Mouse (Mus musculus): ENCODE results near the gene Morc4.

The Morc4 gene

GRCm38 (mm10) chrX:139805918-139806317, 65.6 kb downstream of the Morc4 start:
- in situ Hi-C loops (cut with MboI, MseI) = no loop called here

- in situ Hi-C loops (cut with MboI, MseI) = no loop called here
Measured at GRCm38 (mm10) chrX:139803028-139803427, 68.4 kb downstream of the Morc4 start.

DNA sequence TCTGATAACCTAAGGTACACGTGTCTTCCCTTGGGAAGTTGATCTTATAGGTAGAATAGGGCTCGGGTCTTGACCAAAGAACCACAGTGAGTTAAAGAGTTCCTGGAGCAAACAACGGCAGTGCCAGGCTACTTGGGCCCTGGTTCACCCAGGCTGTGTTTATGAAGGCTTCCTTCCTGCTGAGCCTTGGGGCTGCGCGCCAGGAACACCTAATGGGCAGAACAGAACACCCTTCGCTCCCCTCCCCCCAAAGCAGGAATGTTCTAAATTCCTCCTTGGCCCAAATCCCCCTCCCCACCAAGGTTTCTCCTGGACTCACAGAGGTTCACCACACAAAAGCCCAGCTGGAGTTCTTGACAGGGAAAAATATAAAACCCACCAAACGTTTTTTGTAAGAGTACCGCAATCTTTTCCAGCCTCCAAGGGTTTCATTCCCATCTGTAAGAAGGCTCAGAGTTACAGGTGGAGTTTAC, 71.0 kb downstream of the Morc4 start, which contains the start of gene Cldn2:
TSS of gene Cldn2 (plus strand) at position 423 of the 473 bp plus-strand sequence.
- in situ Hi-C loops (cut with MboI, MseI) = no loop called here

DNA sequence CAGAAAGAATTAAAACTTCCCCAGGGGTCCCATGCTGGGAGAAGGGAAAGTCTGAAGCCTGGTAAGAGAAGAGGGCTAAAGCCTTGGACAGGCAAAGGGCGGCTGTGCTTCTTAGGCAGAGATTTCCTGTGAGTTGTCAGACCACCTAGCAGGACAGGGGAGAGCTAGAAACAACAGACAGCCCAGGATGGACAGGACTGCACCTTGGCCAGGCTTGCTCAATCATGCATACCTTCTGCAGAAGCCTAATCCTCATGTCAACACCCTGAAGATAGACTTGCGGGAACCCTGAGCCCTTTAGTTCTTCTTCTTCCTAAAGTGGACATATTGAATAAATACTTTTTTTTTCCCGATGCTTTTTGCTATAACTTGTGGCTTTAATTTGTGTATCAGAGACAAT, 71.5 kb downstream of the Morc4 start:
- in situ Hi-C loops (cut with MboI, MseI) = no loop called here

- in situ Hi-C loops (cut with MboI, MseI) = no loop called here
Measured at GRCm38 (mm10) chrX:139797875-139798274, 73.6 kb downstream of the Morc4 start.

DNA sequence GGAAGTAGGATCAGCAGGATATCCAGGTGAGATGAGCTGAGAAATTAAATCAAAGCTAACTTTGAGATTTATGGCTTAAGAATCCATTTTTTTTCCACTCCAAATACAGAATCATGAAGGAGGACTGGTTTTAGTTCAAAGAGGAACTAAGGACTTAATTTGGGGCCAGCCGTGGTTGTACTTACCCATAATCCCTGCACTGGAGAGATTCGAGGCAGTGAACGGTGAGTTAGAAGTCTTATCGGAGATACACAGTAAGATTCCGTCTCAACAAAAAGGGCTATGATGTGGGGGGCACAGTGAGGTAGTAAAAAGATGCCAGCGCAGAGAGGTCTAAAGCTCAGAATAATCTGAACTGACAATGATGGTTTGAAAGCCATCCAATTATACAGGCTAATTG, 75.4 kb downstream of the Morc4 start:
- in situ Hi-C loops (cut with MboI, MseI) = no loop called here

GRCm38 (mm10) chrX:139794072-139794845, 77.2 kb downstream of the Morc4 start:
- in situ Hi-C loops (cut with MboI, MseI) = no loop called here

DNA sequence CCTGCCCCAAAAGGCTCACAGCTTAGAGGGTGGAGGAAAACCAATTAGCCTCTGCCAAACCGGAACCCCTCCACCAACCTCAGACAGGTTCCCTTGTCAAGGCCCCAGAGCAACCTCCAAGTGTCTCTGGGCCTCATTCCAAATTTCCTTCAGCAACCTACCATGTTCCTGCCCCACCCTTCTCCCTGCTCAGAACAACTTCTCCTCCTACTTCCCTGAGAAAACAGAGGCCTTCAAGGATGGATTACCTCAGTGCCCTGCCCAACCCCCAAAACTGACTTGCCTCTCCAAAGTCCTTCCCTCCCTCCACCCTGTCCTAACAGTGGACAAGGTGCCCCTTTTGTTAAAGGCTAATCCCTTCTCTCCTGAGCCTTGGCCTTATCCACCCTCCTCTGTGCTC, 85.7 kb downstream of the Morc4 start:
- in situ Hi-C loops (cut with MboI, MseI) = no loop called here

GRCm38 (mm10) chrX:139783045-139783422, 88.4 kb downstream of the Morc4 start:
- in situ Hi-C loops (cut with MboI, MseI) = no loop called here

- in situ Hi-C loops (cut with MboI, MseI) = no loop called here
Measured at GRCm38 (mm10) chrX:139782278-139783044, 89.0 kb downstream of the Morc4 start, which contains the start of gene Ripply1. Gene Ripply1, minus strand, starts transcription at chrX:139782353.

- in situ Hi-C loops (cut with MboI, MseI) = no loop called here
Measured at GRCm38 (mm10) chrX:139781563-139781962, 89.9 kb downstream of the Morc4 start.

DNA sequence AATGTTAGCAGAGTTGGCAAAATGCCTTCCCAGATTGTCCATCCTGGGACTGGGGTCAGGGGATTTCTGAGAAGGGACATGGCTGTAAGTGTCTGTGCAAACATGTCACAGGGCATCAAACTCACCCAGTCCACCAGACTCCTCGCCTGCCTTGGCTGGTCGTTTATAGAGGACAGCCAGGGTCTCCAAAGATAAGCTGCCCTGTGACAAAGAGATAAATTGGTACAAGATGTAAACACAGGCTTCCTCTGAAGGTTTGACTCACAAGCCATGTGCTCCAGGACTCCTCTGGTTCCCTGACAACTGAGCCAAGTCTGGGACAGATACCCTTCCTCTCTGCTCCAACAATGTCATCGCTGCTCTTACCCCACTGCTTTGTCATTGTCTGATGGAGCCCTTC, 90.5 kb downstream of the Morc4 start:
- in situ Hi-C loops (cut with MboI, MseI) = no loop called here

GRCm38 (mm10) chrX:139779401-139779800, 92.1 kb downstream of the Morc4 start:
- in situ Hi-C loops (cut with MboI, MseI) = loop anchor here (5.0 kb wide), 1 partner anchor 53 kb away; no protein-coding TSS in a partner anchor

GRCm38 (mm10) chrX:139778886-139779285, 92.6 kb downstream of the Morc4 start:
- in situ Hi-C loops (cut with MboI, MseI) = loop anchor here (5.0 kb wide), 1 partner anchor 53 kb away; no protein-coding TSS in a partner anchor

GRCm38 (mm10) chrX:139777357-139777756, 94.1 kb downstream of the Morc4 start:
- in situ Hi-C loops (cut with MboI, MseI) = loop anchor here (5.0 kb wide), 1 partner anchor 55 kb away; no protein-coding TSS in a partner anchor

DNA sequence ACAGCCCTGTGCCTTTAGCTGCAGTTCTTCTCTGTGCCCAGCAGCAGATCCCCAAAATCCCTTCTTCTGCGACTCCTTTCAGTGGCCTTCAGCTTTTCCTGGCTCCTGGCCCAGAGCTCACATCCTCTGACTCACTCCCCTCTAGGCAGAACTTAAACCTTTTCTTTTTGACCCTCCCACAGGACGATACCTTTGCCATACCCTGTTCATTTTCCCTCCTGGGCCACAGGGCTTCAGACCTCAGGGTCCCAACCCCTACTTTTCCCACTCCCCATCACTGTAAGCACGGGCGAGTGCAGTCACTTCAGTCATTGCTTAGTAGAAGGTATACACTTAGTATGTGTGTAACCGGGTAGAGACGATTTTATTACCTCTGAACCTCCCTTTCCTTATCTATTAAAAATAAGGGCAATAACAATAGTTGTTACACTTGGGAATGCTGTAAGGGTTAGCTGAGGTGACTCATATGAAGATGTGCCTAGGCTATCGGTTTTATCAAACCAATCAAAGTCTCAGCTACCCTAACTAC, 96.3 kb downstream of the Morc4 start:
- in situ Hi-C loops (cut with MboI, MseI) = loop anchor here (5.0 kb wide), 1 partner anchor 57 kb away; no protein-coding TSS in a partner anchor

GRCm38 (mm10) chrX:139774309-139775083, 97.0 kb downstream of the Morc4 start:
- in situ Hi-C loops (cut with MboI, MseI) = loop anchor here (5.0 kb wide), 1 partner anchor 58 kb away; no protein-coding TSS in a partner anchor
